Mouse (Mus musculus) embryonic fibroblast, embryonic 13.5 days (primary cell): Measurements from ENCODE around the gene Rasgef1a.

Experiments used
- CTCF ChIP-seq: IDR thresholded peaks from 2 replicates; pipeline ENCODE4 v1.5.1; 2011; ENCODE audit warnings: mild to moderate bottlenecking, control low read depth, low read length, moderate library complexity, borderline replicate concordance; ENCODE audit not compliant: insufficient read depth
- POLR2A ChIP-seq: IDR thresholded peaks from 2 replicates; pipeline ENCODE4 v1.6.1; 2011; ENCODE audit warnings: low read depth, mild to moderate bottlenecking, control low read depth, low read length, moderate library complexity

- TF ChIP-seq CTCF (no peak), POLR2A (no peak)
Observed at GRCm38 (mm10) chr6:117995168-117995567, 16.1 kb upstream of the Rasgef1a start.
